Comparison of ENCODE assay signal across 10 mouse cellular contexts in genomic region chr8:120549922-120550321, GRCm38 (mm10). TPM values are rescaled to one million over a fixed set of nuclear protein-coding genes. Genes with fewer than 3 reads are reported as not detected.
DNase-seq lines count a peak whose midpoint lies in the region; ATAC-seq and TF ChIP-seq lines count a peak whose summit lies in the region.
"Had no signal": no experiment of that assay in that cellular context is flagged by ENCODE, and none has a peak within 500 bp of the region (broad histone marks: within the 10 kb centered on the region; RNA-seq: fewer than 3 reads in every experiment).

No protein-coding gene starts in this region.

- no peak for DNase-seq in heart, adult 2 months
- peak; percentile 90 for DNase-seq in brain, embryonic 14.5 days (ENCODE audit: low read depth)
- DNase-seq in midbrain, embryonic 11.5 days (ENCODE audit: low spot score, missing footprints): no peak
- no peak for DNase-seq in right cerebral cortex, adult 2 months (ENCODE audit: low spot score in 2 of 2)
- DNase-seq in kidney, postnatal 25 days: no peak
- no peak for DNase-seq in adrenal gland, adult 2 months
- DNase-seq: layer of hippocampus, adult 9-11 months; thymus, adult 18-20 months had no signal

- 0 out of 2 replicates have a peak overlapping the region, but pooled peaks have one; percentile 2 for H3K4me3 ChIP-seq in heart, embryonic 15.5 days
- no peak overlapping the region for H3K4me3 ChIP-seq in heart, adult 2 months
- peak overlapping the region; percentile 18 for H3K4me3 ChIP-seq in forebrain, embryonic 15.5 days
- H3K4me3 ChIP-seq in midbrain, embryonic 11.5 days (ENCODE audit: low read depth, low read length): peak overlapping the region; percentile 14; the same call in 1 of the 2 replicates

- peaks cover 10% of the 10 kb centered on the region for H3K79me2 ChIP-seq in heart, adult 2 months (replicated peaks; ENCODE audit: control insufficient read depth, insufficient read depth, low read length)

- TF ChIP-seq EP300 in heart, adult 2 months (IDR thresholded peaks at IDR 0.05; ENCODE audit: insufficient read depth, low read depth, low read length): no peak

- H3K9me3 ChIP-seq in heart, embryonic 15.5 days (replicated peaks): no peaks in the 10 kb centered on the region
- no peaks in the 10 kb centered on the region for H3K9me3 ChIP-seq in forebrain, embryonic 15.5 days
- no peaks in the 10 kb centered on the region for H3K9me3 ChIP-seq in midbrain, embryonic 11.5 days (ENCODE audit: control insufficient read depth, low read length)

- H3K36me3 ChIP-seq in heart, embryonic 15.5 days: peaks cover 8% of the 10 kb centered on the region; the same call in 1 of the 2 replicates
- no peaks in the 10 kb centered on the region for H3K36me3 ChIP-seq in heart, adult 2 months (ENCODE audit: control insufficient read depth, insufficient read depth, low read length)
- no peaks in the 10 kb centered on the region for H3K36me3 ChIP-seq in forebrain, embryonic 15.5 days
- H3K36me3 ChIP-seq in midbrain, embryonic 11.5 days (ENCODE audit: control insufficient read depth, insufficient read depth, low read length): peaks cover 3% of the 10 kb centered on the region

- WGBS in heart, embryonic 15.5 days: 39% methylated on average over 11 of the region's 11 CpGs
- 60% methylated on average over 11 of the region's 11 CpGs for WGBS in heart, adult 2 months
- 3% methylated on average over 11 of the region's 11 CpGs for WGBS in forebrain, embryonic 15.5 days
- WGBS in midbrain, embryonic 11.5 days: 13% methylated on average over 11 of the region's 11 CpGs

- no peak for ATAC-seq in heart, embryonic 15.5 days (replicated peaks; ENCODE audit: insufficient number of reproducible peaks, insufficient read depth, low FRiP score, low read depth)
- peak; percentile 36; the same call in 1 of the 2 replicates for ATAC-seq in forebrain, embryonic 15.5 days (replicated peaks)
- ATAC-seq in midbrain, embryonic 11.5 days (ENCODE audit: low FRiP score): peak; percentile 62

- TF ChIP-seq CTCF in heart, adult 2 months (IDR thresholded peaks at IDR 0.05): no peak
- TF ChIP-seq CTCF in brain, embryonic 14.5 days (IDR thresholded peaks at IDR 0.05; ENCODE audit: borderline replicate concordance, extremely low read depth, insufficient read depth, insufficient read length): no peak

- H3K4me1 ChIP-seq in heart, embryonic 15.5 days (replicated peaks): peaks cover 99% of the 10 kb centered on the region
- peaks cover 15% of the 10 kb centered on the region for H3K4me1 ChIP-seq in heart, adult 2 months (ENCODE audit: control insufficient read depth, insufficient read depth, low read length)
- H3K4me1 ChIP-seq in forebrain, embryonic 15.5 days: peaks cover 97% of the 10 kb centered on the region
- H3K4me1 ChIP-seq in midbrain, embryonic 11.5 days (ENCODE audit: control insufficient read depth, insufficient read depth, low read length): peaks cover 74% of the 10 kb centered on the region

- no peaks in the 10 kb centered on the region for H3K27me3 ChIP-seq in heart, embryonic 15.5 days
- no peaks in the 10 kb centered on the region for H3K27me3 ChIP-seq in heart, adult 2 months (ENCODE audit: control insufficient read depth, insufficient read depth, low read length)
- no peaks in the 10 kb centered on the region for H3K27me3 ChIP-seq in forebrain, embryonic 15.5 days
- H3K27me3 ChIP-seq in midbrain, embryonic 11.5 days (ENCODE audit: control insufficient read depth, insufficient read depth, low read length): no peaks in the 10 kb centered on the region

- intact Hi-C loops in heart, adult 2 months (cut with DNase I): no loop called here

- peak overlapping the region; percentile 53 for H3K4me2 ChIP-seq in heart, embryonic 15.5 days
- H3K4me2 ChIP-seq in forebrain, embryonic 15.5 days (replicated peaks): peak overlapping the region; percentile 46
- peak overlapping the region; percentile 44 for H3K4me2 ChIP-seq in midbrain, embryonic 11.5 days

- peak overlapping the region; percentile 50 for H3K9ac ChIP-seq in heart, embryonic 15.5 days
- H3K9ac ChIP-seq in heart, adult 2 months (ENCODE audit: low read depth, low read length): no peak overlapping the region
- H3K9ac ChIP-seq in forebrain, embryonic 15.5 days (replicated peaks): peak overlapping the region; percentile 38
- H3K9ac ChIP-seq in midbrain, embryonic 11.5 days (ENCODE audit: low read length): peak overlapping the region; percentile 41

- no peak for TF ChIP-seq POLR2A in heart, adult 2 months (IDR thresholded peaks at IDR 0.05; ENCODE audit: insufficient read depth, low read depth, low read length)
- no peak for TF ChIP-seq POLR2A in brain, embryonic 14.5 days (IDR thresholded peaks at IDR 0.05; ENCODE audit: borderline replicate concordance, extremely low read depth, insufficient read depth, insufficient read length, poor library complexity, severe bottlenecking)

- H3K27ac ChIP-seq in heart, embryonic 15.5 days: peak overlapping the region; percentile 89
- no peak overlapping the region; the same call in 1 of the 2 replicates for H3K27ac ChIP-seq in heart, adult 2 months
- peak overlapping the region; percentile 91 for H3K27ac ChIP-seq in forebrain, embryonic 15.5 days (replicated peaks)
- H3K27ac ChIP-seq in midbrain, embryonic 11.5 days (ENCODE audit: low read depth, low read length): peak overlapping the region; percentile 87

RNA-seq across cellular contexts. Expression of gene Gins2, which starts 39.2 kb away (rescaled TPM):
- polyA plus RNA-seq in heart, embryonic 15.5 days (2015; fragmentation: Nextera tagmentation; extraction: Ambion mirVana): 43.9 and 56.2 TPM in 2 replicates
- total RNA-seq in heart, adult 2 months (2021): 1 to 10 TPM; 1.1 to 1.5 TPM
- 1.3 and 1.4 TPM in 2 replicates for polyA plus RNA-seq in heart, adult 2 months (2012; rRNA removed)
- 22.9 and 37.8 TPM in 2 replicates for polyA plus RNA-seq in brain, embryonic 14.5 days (2012; rRNA removed)
- polyA plus RNA-seq in forebrain, embryonic 15.5 days (2015; fragmentation: Nextera tagmentation; extraction: Ambion mirVana): 27.1 and 34.2 TPM in 2 replicates
- 113 and 120 TPM in 2 replicates for polyA plus RNA-seq in midbrain, embryonic 11.5 days (2014; fragmentation: Nextera tagmentation; extraction: Ambion mirVana)
- total RNA-seq in adrenal gland, adult 2 months (2021): 1 to 10 TPM; 3.8 to 5.7 TPM
- polyA plus RNA-seq in adrenal gland, adult 2 months (2012; rRNA removed): 7.8 and 8.7 TPM in 2 replicates
